Mouse (Mus musculus) megakaryocyte, embryonic 14.5 days (primary cell): ENCODE results near the gene Fgfr2. TPM values are rescaled to one million over a fixed set of nuclear protein-coding genes. Genes with fewer than 3 reads are reported as not detected.
"Not testable (repeated sequence)": the region's sequence is repeated elsewhere in the genome, so short reads cannot be mapped to it uniquely, and the experiment has no call there.

Source experiments
- H3K27me3 ChIP-seq: replicated peaks from 2 replicates; pipeline ENCODE3; 2012; ENCODE audit warnings: inconsistent platforms
- H3K36me3 ChIP-seq: replicated peaks from 2 replicates; pipeline ENCODE3; 2012; ENCODE audit warnings: low read length, inconsistent platforms, mixed read lengths
- H3K4me1 ChIP-seq: 2 replicates; pipeline ENCODE4 v1.6.1; 2012; ENCODE audit warnings: inconsistent platforms
- H3K4me3 ChIP-seq: replicated peaks from 2 replicates; pipeline ENCODE3; 2012; ENCODE audit warnings: moderate library complexity, mild to moderate bottlenecking, inconsistent platforms
- H3K9me3 ChIP-seq: 2 replicates; pipeline ENCODE4 v1.6.1; 2012; ENCODE audit warnings: inconsistent platforms
- FLI1 ChIP-seq: IDR thresholded peaks from 2 replicates; pipeline ENCODE4 v1.6.1; 2012; ENCODE audit warnings: low read length, inconsistent platforms, mixed read lengths
- GATA1 ChIP-seq: IDR thresholded peaks from 3 replicates; pipeline ENCODE4 v1.6.1; 2012; ENCODE audit warnings: mixed read lengths, low read length, inconsistent platforms, borderline replicate concordance
- polyA plus RNA-seq: library from polyadenylated mRNA; stranded (reverse); fragments of >175 nt; gene quantifications from 2 replicates; pipeline ENCODE4 v1.2.3, GENCODE M21; 2012; ENCODE audit warnings: low replicate concordance; ENCODE audit not compliant: insufficient read depth

The Fgfr2 gene
- polyA plus RNA-seq, 1 experiment: 0.45 TPM

- TF ChIP-seq FLI1: no peak
- TF ChIP-seq GATA1: no peak
- Histone ChIP-seq H3K36me3 (no peaks in the 10 kb centered on the region), H3K4me3 (no peak overlapping the region), H3K9me3 (no peaks in the 10 kb centered on the region), H3K27me3 (no peaks in the 10 kb centered on the region), H3K4me1 (no peaks in the 10 kb centered on the region)
These were observed 2047.2 kb downstream of the Fgfr2 start for GRCm38 (mm10) chr7:131075956-131076355.

- H3K9me3 ChIP-seq, H3K27me3 ChIP-seq, H3K4me3 ChIP-seq, H3K36me3 ChIP-seq, H3K4me1 ChIP-seq: not testable (repeated sequence)
These were observed 2049.1 kb downstream of the Fgfr2 start for GRCm38 (mm10) chr7:131074098-131074497.

DNA sequence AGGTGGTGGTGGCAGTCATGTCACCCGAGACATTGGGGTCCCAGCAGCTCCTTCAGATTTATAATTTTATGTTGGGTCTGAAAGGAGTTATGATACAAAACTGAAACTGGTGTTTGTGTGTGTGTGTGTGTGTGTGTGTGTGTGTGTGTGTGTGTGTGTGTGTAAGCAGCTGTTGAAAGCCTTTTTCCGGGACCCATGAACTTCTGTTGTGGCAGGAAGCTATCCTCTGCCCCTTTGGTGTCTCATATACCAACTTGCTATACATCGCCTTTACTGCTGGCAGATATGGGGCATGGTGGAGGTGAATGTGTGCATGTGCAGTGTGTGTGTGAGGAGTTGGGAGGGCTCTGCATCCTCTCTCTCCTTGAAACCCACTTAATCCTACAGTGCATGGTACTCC, 2049.7 kb downstream of the Fgfr2 start:
- not testable (repeated sequence) for H3K9me3 ChIP-seq, H3K4me1 ChIP-seq, H3K4me3 ChIP-seq, H3K36me3 ChIP-seq, H3K27me3 ChIP-seq

DNA sequence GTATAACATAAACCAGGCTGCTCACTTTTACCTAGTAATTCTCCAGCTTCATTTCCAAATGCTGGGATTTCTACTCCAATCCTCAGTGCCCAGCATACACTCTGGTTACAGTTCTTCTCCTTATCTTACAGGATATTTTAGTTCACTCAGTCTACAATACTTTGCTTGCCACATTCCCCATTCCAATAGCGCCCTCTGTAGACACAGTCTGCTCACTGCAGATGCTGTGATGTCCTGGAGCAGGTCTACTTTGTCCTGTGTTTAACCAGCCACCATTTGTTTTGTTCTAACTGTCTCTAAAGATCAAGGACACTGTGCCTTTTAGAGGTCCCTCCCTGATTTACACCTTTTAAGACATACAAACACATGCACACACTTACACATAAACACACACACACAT, 2055.0 kb downstream of the Fgfr2 start:
- H3K27me3 ChIP-seq, H3K4me3 ChIP-seq, H3K36me3 ChIP-seq, H3K4me1 ChIP-seq, H3K9me3 ChIP-seq: not testable (repeated sequence)

GRCm38 (mm10) chr7:131062541-131062940, 2060.6 kb downstream of the Fgfr2 start:
- no peaks in the 10 kb centered on the region for H3K36me3 ChIP-seq
- no peaks in the 10 kb centered on the region for H3K9me3 ChIP-seq
- no peaks in the 10 kb centered on the region for H3K4me1 ChIP-seq
- H3K4me3 ChIP-seq: no peak overlapping the region
- TF ChIP-seq GATA1 (no peak), FLI1 (no peak)
- no peaks in the 10 kb centered on the region for H3K27me3 ChIP-seq

DNA sequence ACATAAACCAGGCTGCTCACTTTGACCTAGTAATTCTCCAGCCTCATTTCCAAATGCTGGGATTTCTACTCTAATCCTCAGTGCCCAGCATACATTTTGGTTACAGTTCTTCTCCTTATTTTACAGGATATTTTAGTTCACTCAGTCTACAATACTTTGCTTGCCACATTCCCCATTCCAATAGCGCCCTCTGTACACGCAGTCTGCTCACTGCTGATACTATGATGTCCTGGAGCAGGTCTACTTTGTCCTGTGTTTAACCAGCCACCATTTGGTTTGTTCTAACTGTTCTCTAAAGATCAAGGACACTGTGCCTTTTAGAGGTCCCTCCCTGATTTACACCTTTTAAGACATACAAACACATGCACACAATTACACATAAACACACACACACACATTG, 2063.3 kb downstream of the Fgfr2 start:
- H3K4me1 ChIP-seq, H3K36me3 ChIP-seq, H3K9me3 ChIP-seq, H3K27me3 ChIP-seq, H3K4me3 ChIP-seq: not testable (repeated sequence)

DNA sequence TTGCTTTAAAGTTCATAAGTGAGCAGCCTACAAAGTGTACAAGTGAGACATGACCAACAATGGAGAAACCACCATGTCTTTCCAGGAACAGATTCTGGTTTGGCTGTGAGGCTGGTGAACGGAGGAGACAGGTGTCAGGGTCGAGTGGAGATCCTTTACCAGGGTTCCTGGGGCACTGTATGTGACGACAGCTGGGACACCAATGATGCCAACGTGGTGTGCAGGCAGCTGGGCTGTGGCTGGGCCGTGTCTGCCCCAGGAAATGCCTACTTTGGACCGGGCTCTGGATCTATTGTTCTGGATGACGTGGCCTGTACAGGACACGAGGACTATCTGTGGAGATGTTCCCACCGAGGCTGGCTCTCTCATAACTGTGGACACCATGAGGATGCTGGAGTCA, 2065.2 kb downstream of the Fgfr2 start:
- not testable (repeated sequence) for H3K4me1 ChIP-seq, H3K27me3 ChIP-seq, H3K36me3 ChIP-seq, H3K4me3 ChIP-seq, H3K9me3 ChIP-seq

- no peaks in the 10 kb centered on the region for H3K27me3 ChIP-seq
- no peaks in the 10 kb centered on the region for H3K36me3 ChIP-seq
- no peak overlapping the region for H3K4me3 ChIP-seq
- no peaks in the 10 kb centered on the region for H3K4me1 ChIP-seq
- H3K9me3 ChIP-seq: no peaks in the 10 kb centered on the region
- TF ChIP-seq GATA1 (no peak), FLI1 (no peak)
These were observed 2068.3 kb downstream of the Fgfr2 start for GRCm38 (mm10) chr7:131054808-131055370.

GRCm38 (mm10) chr7:131049829-131050228, 2073.3 kb downstream of the Fgfr2 start:
- not testable (repeated sequence) for H3K36me3 ChIP-seq, H3K9me3 ChIP-seq, H3K4me3 ChIP-seq, H3K4me1 ChIP-seq, H3K27me3 ChIP-seq

DNA sequence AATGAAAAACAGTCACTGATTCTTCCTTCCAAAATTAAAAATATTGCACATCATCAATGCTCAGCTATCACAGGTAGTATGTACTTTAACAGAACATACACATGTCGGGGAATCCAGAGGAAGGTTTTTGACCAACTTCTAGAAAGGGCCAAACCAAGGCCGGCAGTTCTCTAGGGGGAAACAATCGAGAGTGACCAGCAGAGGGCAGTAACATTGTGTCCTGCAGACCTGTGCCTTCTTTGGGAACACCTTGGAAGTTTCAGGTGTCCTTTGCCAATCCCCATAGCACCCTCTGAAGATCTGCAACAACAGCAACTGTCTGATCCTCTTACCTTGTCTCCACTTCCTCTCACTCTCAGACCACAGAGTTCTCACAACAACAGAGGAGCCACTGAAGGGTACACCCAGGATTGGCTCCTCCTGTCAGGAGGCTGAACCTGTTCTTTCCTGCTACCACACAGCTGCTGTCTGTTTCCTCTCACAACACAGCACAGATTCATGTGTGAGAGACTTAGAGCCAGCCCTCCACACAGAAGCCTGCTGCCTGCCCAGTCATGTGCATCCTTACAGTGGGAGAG, 2077.8 kb downstream of the Fgfr2 start:
- H3K4me3 ChIP-seq, H3K9me3 ChIP-seq, H3K4me1 ChIP-seq, H3K36me3 ChIP-seq, H3K27me3 ChIP-seq: not testable (repeated sequence)

DNA sequence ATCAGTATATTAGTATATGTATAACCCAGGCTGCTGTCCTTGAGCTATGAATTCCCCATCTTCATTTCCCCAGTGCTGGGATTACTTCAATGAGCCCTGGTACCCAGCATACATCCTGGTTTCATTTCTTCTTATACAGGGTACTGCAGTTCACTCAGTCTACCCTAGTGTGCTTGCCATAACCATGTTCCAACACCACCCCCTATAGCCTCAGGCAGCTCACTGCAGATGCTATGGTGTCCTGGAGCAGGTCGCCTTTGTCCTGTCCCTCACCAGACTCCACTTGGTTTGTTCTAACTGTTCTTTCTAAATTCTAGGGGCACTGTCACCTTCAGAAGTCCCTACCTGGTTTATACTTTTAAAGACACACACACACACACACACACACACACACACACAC, 2080.5 kb downstream of the Fgfr2 start:
- no peak overlapping the region for H3K4me3 ChIP-seq
- H3K9me3 ChIP-seq: no peaks in the 10 kb centered on the region
- TF ChIP-seq GATA1: no peak
- no peak for TF ChIP-seq FLI1
- peaks cover 8% of the 10 kb centered on the region for H3K27me3 ChIP-seq
- H3K4me1 ChIP-seq: no peaks in the 10 kb centered on the region
- no peaks in the 10 kb centered on the region for H3K36me3 ChIP-seq

GRCm38 (mm10) chr7:131040760-131041159, 2082.4 kb downstream of the Fgfr2 start:
- H3K27me3 ChIP-seq, H3K4me3 ChIP-seq, H3K9me3 ChIP-seq, H3K4me1 ChIP-seq, H3K36me3 ChIP-seq: not testable (repeated sequence)
